Comparison of ENCODE assay signal across 29 mouse cellular contexts in the genomic region with DNA sequence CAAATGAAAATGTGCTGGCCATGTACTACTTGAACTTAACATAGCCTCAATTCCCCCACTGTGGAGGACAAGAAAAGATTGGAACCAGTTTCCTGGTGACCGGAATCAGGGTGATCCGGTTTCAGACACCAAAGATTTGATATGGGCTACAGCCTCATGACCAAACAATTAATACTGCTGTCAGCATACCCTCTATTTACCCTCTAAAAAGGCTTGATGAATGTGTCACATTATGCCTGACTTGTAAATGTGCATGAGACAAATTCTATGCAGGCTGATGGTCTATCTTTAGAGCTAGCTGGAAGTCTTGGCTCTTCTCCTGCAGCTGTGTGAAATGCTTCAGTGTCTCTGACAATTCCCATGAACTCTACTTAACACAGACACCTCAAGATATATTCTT.
DNase-seq lines count a peak whose midpoint lies in the region; ATAC-seq and TF ChIP-seq lines count a peak whose summit lies in the region.
"Had no signal": no experiment of that assay in that cellular context is flagged by ENCODE, and none has a peak within 500 bp of the region (broad histone marks: within the 10 kb centered on the region; RNA-seq: fewer than 3 reads in every experiment).

No protein-coding gene starts in this region.

- DNase-seq in heart, adult 2 months, result peak in 1 of 2 experiments; percentile 38
- peak; percentile 65 for DNase-seq in heart, adult 9 months (ENCODE audit: low spot score in 2 of 2)
- DNase-seq in heart, postnatal 4 days, result peak; percentile 26
- no peak for DNase-seq in layer of hippocampus, adult 9-11 months
- no peak for DNase-seq in kidney, adult 9 months
- DNase-seq: adrenal gland, adult 2 months; B cell, adult 2 months; cerebellum, adult 8-10 months; cerebellum, postnatal 25 days; gastrocnemius, adult 2 months; gastrocnemius, postnatal 36 days; kidney, adult 8-10 months; kidney, postnatal 10 days; liver; lung, adult 2 months; lung, postnatal 10 days; midbrain, embryonic 14.5 days; retina, postnatal 1 day; right cerebral cortex, postnatal 14 days had no signal

- no peaks in the 10 kb centered on the region for H3K9me3 ChIP-seq in heart, embryonic 14.5 days (ENCODE audit: control insufficient read depth, low read length)
- H3K9me3 ChIP-seq: embryonic facial prominence, embryonic 10.5 days; embryonic facial prominence, embryonic 15.5 days; hindbrain, embryonic 10.5 days; hindbrain, embryonic 15.5 days; intestine, embryonic 15.5 days; neural tube, embryonic 15.5 days had no signal

- peak; percentile 88 for ATAC-seq in heart, embryonic 14.5 days (ENCODE audit: insufficient number of reproducible peaks, insufficient read depth, low FRiP score, low read depth)
- ATAC-seq: forebrain, embryonic 14.5 days; intestine, embryonic 15.5 days had no signal

- TF ChIP-seq EP300 in heart, adult 2 months (IDR thresholded peaks at IDR 0.05; ENCODE audit: insufficient read depth, low read depth, low read length), result no peak

- H3K27me3 ChIP-seq in heart, adult 2 months (ENCODE audit: control insufficient read depth, insufficient read depth, low read length), result no peaks in the 10 kb centered on the region
- H3K27me3 ChIP-seq in heart, embryonic 14.5 days (ENCODE audit: control insufficient read depth, insufficient read depth, low read length), result no peaks in the 10 kb centered on the region
- H3K27me3 ChIP-seq: embryonic facial prominence, embryonic 15.5 days; hindbrain, embryonic 15.5 days; intestine, embryonic 15.5 days; neural tube, embryonic 15.5 days had no signal

- TF ChIP-seq POLR2A in heart, adult 2 months (IDR thresholded peaks at IDR 0.05; ENCODE audit: insufficient read depth, low read depth, low read length), result no peak

- H3K9ac ChIP-seq in heart, adult 2 months (ENCODE audit: low read depth, low read length), result no peak overlapping the region
- no peak overlapping the region for H3K9ac ChIP-seq in heart, embryonic 14.5 days (ENCODE audit: low read length)
- H3K9ac ChIP-seq: embryonic facial prominence, embryonic 15.5 days; hindbrain, embryonic 15.5 days; intestine, embryonic 15.5 days; liver, embryonic 14.5 days; neural tube, embryonic 15.5 days had no signal

- no peak overlapping the region for H3K4me2 ChIP-seq in heart, embryonic 14.5 days (ENCODE audit: low read length)
- H3K4me2 ChIP-seq: embryonic facial prominence, embryonic 15.5 days; hindbrain, embryonic 15.5 days; intestine, embryonic 15.5 days; neural tube, embryonic 15.5 days had no signal

- no peaks in the 10 kb centered on the region for H3K36me3 ChIP-seq in heart, adult 2 months (ENCODE audit: control insufficient read depth, insufficient read depth, low read length)
- no peaks in the 10 kb centered on the region for H3K36me3 ChIP-seq in heart, embryonic 14.5 days (ENCODE audit: control insufficient read depth, insufficient read depth, low read length)
- H3K36me3 ChIP-seq: embryonic facial prominence, embryonic 10.5 days; embryonic facial prominence, embryonic 15.5 days; hindbrain, embryonic 10.5 days; hindbrain, embryonic 15.5 days; intestine, embryonic 15.5 days; neural tube, embryonic 15.5 days had no signal

- H3K4me3 ChIP-seq in heart, adult 2 months, result no peak overlapping the region
- no peak overlapping the region for H3K4me3 ChIP-seq in heart, embryonic 14.5 days (ENCODE audit: control insufficient read depth in 1 of 2, insufficient read depth in 1 of 2, low read depth in 1 of 2, low read length in 2 of 2)
- H3K4me3 ChIP-seq: embryonic facial prominence, embryonic 10.5 days; embryonic facial prominence, embryonic 15.5 days; gastrocnemius, adult 2 months; hindbrain, embryonic 10.5 days; hindbrain, embryonic 15.5 days; intestine, embryonic 15.5 days; neural tube, embryonic 15.5 days had no signal

- WGBS in heart, adult 2 months, result 50% methylated on average over 2 of the region's 2 CpGs
- 34% methylated on average over 2 of the region's 2 CpGs for WGBS in heart, embryonic 14.5 days

- peaks cover 1% of the 10 kb centered on the region; the same call in 1 of the 2 replicates for H3K4me1 ChIP-seq in heart, adult 2 months (ENCODE audit: control insufficient read depth, insufficient read depth, low read length)
- peaks cover 3 to 9% of the 10 kb centered on the region in 2 experiments; a peak in 3 of 4 replicates for H3K4me1 ChIP-seq in heart, embryonic 14.5 days (ENCODE audit: control insufficient read depth in 2 of 2, insufficient read depth in 2 of 2, low read length in 2 of 2)
- H3K4me1 ChIP-seq: embryonic facial prominence, embryonic 10.5 days; embryonic facial prominence, embryonic 15.5 days; hindbrain, embryonic 10.5 days; hindbrain, embryonic 15.5 days; intestine, embryonic 15.5 days; neural tube, embryonic 15.5 days had no signal

- intact Hi-C loops in heart, adult 2 months (cut with DNase I), result loop anchor here (1.0 to 5.0 kb wide), 4 partner anchors 132 to 737 kb away; partner anchors contain the start of gene Gja1

- peak overlapping the region; percentile 89 for H3K27ac ChIP-seq in heart, adult 2 months
- peak overlapping the region; percentile 81 to 90 for H3K27ac ChIP-seq in heart, embryonic 14.5 days (replicated peaks in 1 of 2; ENCODE audit: control insufficient read depth in 1 of 2, insufficient read depth in 1 of 2, low read depth in 2 of 2, low read length in 2 of 2)
- H3K27ac ChIP-seq: embryonic facial prominence, embryonic 10.5 days; embryonic facial prominence, embryonic 15.5 days; gastrocnemius, adult 2 months; hindbrain, embryonic 10.5 days; hindbrain, embryonic 15.5 days; intestine, embryonic 15.5 days; liver, embryonic 14.5 days; macrophage; neural tube, embryonic 15.5 days had no signal

- H3K79me2 ChIP-seq in heart, adult 2 months (replicated peaks; ENCODE audit: control insufficient read depth, insufficient read depth, low read length), result no peaks in the 10 kb centered on the region

- TF ChIP-seq CTCF in heart, adult 2 months (IDR thresholded peaks at IDR 0.05), result no peak

Comparison
In these comparisons a context has a peak if more than half of its experiments do, and no peak if none do; other contexts are left out.
1. DNase-seq: peak in heart, adult 9 months (2 of 2) and heart, postnatal 4 days (single experiment); none in layer of hippocampus, adult 9-11 months (single experiment) and kidney, adult 9 months (single experiment).